Mouse (Mus musculus): ENCODE measurements at regions not wholly inside any gene's neighbourhood (a gene's known extent, or its start where the extent isn't known, plus 50 kb on each side); places are given as distances from the start of the nearest gene placed in this dataset.

DNA sequence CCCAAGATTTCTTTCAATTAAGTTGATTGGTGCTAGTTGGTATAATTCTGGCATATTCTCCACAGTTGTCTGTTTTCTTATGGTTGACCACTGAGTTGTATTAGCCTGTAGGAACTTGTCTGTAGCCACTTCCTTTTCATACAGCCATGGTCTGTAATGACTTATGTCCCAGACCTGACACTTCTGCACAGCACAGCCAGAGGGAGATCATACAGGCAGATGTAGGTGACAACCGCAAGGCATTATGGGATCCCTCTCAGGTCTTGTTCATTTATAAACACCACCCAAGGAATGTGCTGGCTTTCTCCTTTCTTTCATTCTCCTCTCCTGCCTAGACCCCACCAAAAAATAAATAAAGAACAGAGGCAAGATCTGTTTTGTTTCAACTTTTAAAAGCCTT lies 899.8 kb downstream of the Kcnma1 start:
- no peaks in the 10 kb centered on the region for H3K36me3 ChIP-seq (ENCODE audit: insufficient read depth, low read length)
- no peaks in the 10 kb centered on the region for H3K9me3 ChIP-seq (ENCODE audit: low read length)
- no peaks in the 10 kb centered on the region for H3K4me1 ChIP-seq (ENCODE audit: insufficient read depth, low read length)
- 94% methylated on average over 1 of the region's 1 CpGs for WGBS
- no peak overlapping the region for H3K4me3 ChIP-seq (ENCODE audit: low read length)
- no peak overlapping the region for H3K4me2 ChIP-seq (ENCODE audit: low read depth, low read length)
- no peak overlapping the region for H3K9ac ChIP-seq (replicated peaks; ENCODE audit: low read length)
- no peak overlapping the region for H3K27ac ChIP-seq
- TF ChIP-seq CTCF (IDR thresholded peaks at IDR 0.05; ENCODE audit: low read depth), result no peak
- H3K27me3 ChIP-seq (ENCODE audit: insufficient read depth, low read length), result no peaks in the 10 kb centered on the region
- no peak for DNase-seq (ENCODE audit: low spot score)
- ATAC-seq, result no peak

- no peak overlapping the region for H3K4me3 ChIP-seq (ENCODE audit: low read length)
- H3K4me1 ChIP-seq (ENCODE audit: insufficient read depth, low read length), result peaks cover 2% of the 10 kb centered on the region; the same call in 1 of the 2 replicates
- ATAC-seq, result no peak
- 25% methylated on average over 2 of the region's 2 CpGs for WGBS
- H3K27ac ChIP-seq, result no peak overlapping the region
- no peak for TF ChIP-seq CTCF (IDR thresholded peaks at IDR 0.05; ENCODE audit: low read depth)
- no peak for DNase-seq (ENCODE audit: low spot score)
- no peak overlapping the region for H3K4me2 ChIP-seq (ENCODE audit: low read depth, low read length)
- no peaks in the 10 kb centered on the region for H3K27me3 ChIP-seq (ENCODE audit: insufficient read depth, low read length)
- H3K36me3 ChIP-seq (ENCODE audit: insufficient read depth, low read length), result no peaks in the 10 kb centered on the region
- no peaks in the 10 kb centered on the region for H3K9me3 ChIP-seq (ENCODE audit: low read length)
- H3K9ac ChIP-seq (replicated peaks; ENCODE audit: low read length), result no peak overlapping the region
These were observed 901.9 kb downstream of the Kcnma1 start for GRCm38 (mm10) chr14:23112369-23112768.

DNA sequence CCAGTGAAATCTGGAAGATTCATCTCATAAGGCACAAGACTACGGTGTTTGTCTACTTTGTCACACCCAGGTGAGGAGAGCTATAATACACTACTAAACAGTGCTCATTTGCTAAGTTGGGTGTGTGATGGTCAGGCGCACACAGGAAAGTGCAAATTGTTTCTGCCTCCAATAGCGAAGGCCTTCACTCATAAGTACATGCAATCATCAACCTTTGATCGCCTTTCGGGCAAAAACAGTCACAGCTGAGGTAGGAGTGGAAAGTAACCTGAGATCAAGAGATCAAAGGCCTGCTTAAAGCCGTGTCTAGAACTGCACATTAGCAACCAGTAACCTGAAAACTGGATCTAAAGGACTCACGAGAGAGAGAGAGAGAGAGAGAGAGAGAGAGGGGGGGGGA lies 905.7 kb downstream of the Kcnma1 start:
- no peak overlapping the region for H3K4me3 ChIP-seq (ENCODE audit: low read length)
- no peak for TF ChIP-seq CTCF (IDR thresholded peaks at IDR 0.05; ENCODE audit: low read depth)
- 90% methylated on average over 7 of the region's 7 CpGs for WGBS
- no peaks in the 10 kb centered on the region for H3K27me3 ChIP-seq (ENCODE audit: insufficient read depth, low read length)
- ATAC-seq (no peak), DNase-seq (ENCODE audit: low spot score) (no peak)
- H3K4me1 ChIP-seq (ENCODE audit: insufficient read depth, low read length), result peaks cover 4% of the 10 kb centered on the region; the same call in 1 of the 2 replicates
- H3K4me2 ChIP-seq (ENCODE audit: low read depth, low read length), result no peak overlapping the region
- H3K9ac ChIP-seq (replicated peaks; ENCODE audit: low read length), result no peak overlapping the region
- H3K27ac ChIP-seq, result no peak overlapping the region
- no peaks in the 10 kb centered on the region for H3K36me3 ChIP-seq (ENCODE audit: insufficient read depth, low read length)
- H3K9me3 ChIP-seq (ENCODE audit: low read length), result no peaks in the 10 kb centered on the region

DNA sequence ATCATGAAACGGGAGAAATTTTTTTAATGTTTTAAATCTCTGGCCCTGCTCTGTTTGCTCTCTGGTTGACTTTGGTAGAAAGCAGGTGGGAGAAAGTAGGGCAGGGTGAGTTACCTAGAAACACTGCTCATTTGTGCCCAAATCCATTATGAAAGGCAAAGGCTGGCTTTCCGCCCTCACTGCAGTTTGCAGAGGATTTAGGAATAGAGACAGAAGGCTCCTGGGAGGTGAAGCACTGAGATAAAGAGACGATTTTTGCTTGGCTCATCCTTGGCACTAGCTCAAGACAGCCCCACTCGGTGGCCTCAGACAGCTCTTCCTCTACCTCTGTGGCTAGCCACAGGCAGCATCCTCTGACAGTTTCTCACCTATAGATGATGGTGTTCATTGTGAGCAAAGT lies 906.8 kb downstream of the Kcnma1 start:
- peak; percentile 5 for DNase-seq (ENCODE audit: low spot score)
- no peak for ATAC-seq
- Histone ChIP-seq H3K9me3 (ENCODE audit: low read length) (no peaks in the 10 kb centered on the region), H3K9ac (replicated peaks; ENCODE audit: low read length) (no peak overlapping the region), H3K27me3 (ENCODE audit: insufficient read depth, low read length) (no peaks in the 10 kb centered on the region), H3K4me2 (ENCODE audit: low read depth, low read length) (no peak overlapping the region), H3K27ac (no peak overlapping the region), H3K4me1 (ENCODE audit: insufficient read depth, low read length) (peaks cover 4% of the 10 kb centered on the region; the same call in 1 of the 2 replicates), H3K4me3 (ENCODE audit: low read length) (no peak overlapping the region), H3K36me3 (ENCODE audit: insufficient read depth, low read length) (no peaks in the 10 kb centered on the region)
- TF ChIP-seq CTCF (IDR thresholded peaks at IDR 0.05; ENCODE audit: low read depth), result no peak
- WGBS, result 57% methylated on average over 4 of the region's 4 CpGs

Measured in hindbrain, postnatal 0 days (tissue).